Mouse (Mus musculus) heart, adult 2 months (tissue): Measurements from ENCODE around the gene Megf6. TPM values are rescaled to one million over a fixed set of nuclear protein-coding genes. Genes with fewer than 3 reads are reported as not detected.
A peak's percentile ranks its signal among the peaks of the same experiment; 100 is the strongest.

Experiments
- DNase-seq, 2 experiments: peaks; one replicate each; pipeline ENCODE4 v3.0.0; 2021
- H3K27ac ChIP-seq: fragments of 200-600 bp; 2 replicates; pipeline ENCODE4 v1.8.1; 2022
- H3K27me3 ChIP-seq: fragments of 200-500 bp; 2 replicates; pipeline ENCODE4 v1.6.1; 2012; ENCODE audit warnings: mild to moderate bottlenecking, low read length, inconsistent platforms, mixed read lengths; ENCODE audit not compliant: control insufficient read depth, insufficient read depth
- H3K36me3 ChIP-seq: fragments of 200-500 bp; 2 replicates; pipeline ENCODE4 v1.6.1; 2012; ENCODE audit warnings: low read length, inconsistent platforms; ENCODE audit not compliant: control insufficient read depth, insufficient read depth
- H3K4me1 ChIP-seq: fragments of 200-500 bp; 2 replicates; pipeline ENCODE4 v1.6.1; 2011; ENCODE audit warnings: low read length; ENCODE audit not compliant: control insufficient read depth, insufficient read depth
- H3K4me3 ChIP-seq: fragments of 200-600 bp; 2 replicates; pipeline ENCODE4 v1.8.1; 2022
- H3K79me2 ChIP-seq: fragments of 200-500 bp; replicated peaks from 2 replicates; pipeline ENCODE4 v1.6.1; 2012; ENCODE audit warnings: mild to moderate bottlenecking, inconsistent platforms, low read length, moderate library complexity, mixed read lengths; ENCODE audit not compliant: control insufficient read depth, insufficient read depth
- H3K9ac ChIP-seq: fragments of 200-500 bp; 2 replicates; pipeline ENCODE4 v1.6.1; 2012; ENCODE audit warnings: low read depth, mild to moderate bottlenecking, control low read depth, inconsistent platforms, low read length, mixed read lengths
- CTCF ChIP-seq: fragments of 200-600 bp; IDR thresholded peaks from 2 replicates; pipeline ENCODE4 v1.8.1; 2022; ENCODE audit warnings: antibody characterized with exemption, mild to moderate bottlenecking, moderate library complexity
- EP300 ChIP-seq: fragments of 200-500 bp; IDR thresholded peaks from 2 replicates; pipeline ENCODE4 v1.6.1; 2011; ENCODE audit warnings: low read depth, low read length, control low read depth; ENCODE audit not compliant: insufficient read depth
- POLR2A ChIP-seq: fragments of 200-500 bp; IDR thresholded peaks from 2 replicates; pipeline ENCODE4 v1.6.1; 2011; ENCODE audit warnings: mild to moderate bottlenecking, low read depth, low read length, control low read depth; ENCODE audit not compliant: insufficient read depth
- WGBS: fragments of 180-500 bp; shearing (Covaris S2); methylation state at CpG from one replicate; pipeline ENCODE4 v1.1.7; 2018; 5-methylcytosine and 5-hydroxymethylcytosine counted together
- intact Hi-C: fragments of 180-260 bp; cut with DNase I; formaldehyde crosslinking; loops from one replicate; pipeline ENCODE4 v1.15.1; 2025
- polyA plus RNA-seq: library from polyadenylated mRNA; depleted of rRNA; stranded (reverse); fragments of >200 nt; gene quantifications from 2 replicates; pipeline ENCODE4 v1.2.3, GENCODE M21; 2012
- total RNA-seq, 2 experiments: library from RNA; stranded (reverse); gene quantifications; 2 replicates each; pipeline ENCODE4 v1.2.3; 2021

Gene Megf6
- total and polyA plus RNA-seq, 3 experiments = 4.1 to 4.9 (median 4.3) TPM

GRCm38 (mm10) chr4:154229569-154229968, 59.0 kb downstream of the Megf6 start:
- TF ChIP-seq POLR2A (no peak), EP300 (no peak), CTCF (no peak)
- H3K4me1 ChIP-seq = peaks cover 36% of the 10 kb centered on the region

GRCm38 (mm10) chr4:154231380-154231779, 60.9 kb downstream of the Megf6 start:
- 83% methylated on average over 7 of the region's 7 CpGs for WGBS
- intact Hi-C loops = no loop called here
- Histone ChIP-seq H3K4me1 (peaks cover 36% of the 10 kb centered on the region), H3K36me3 (no peaks in the 10 kb centered on the region), H3K79me2 (no peaks in the 10 kb centered on the region), H3K27me3 (no peaks in the 10 kb centered on the region), H3K9ac (no peak overlapping the region), H3K4me3 (no peak overlapping the region), H3K27ac (no peak overlapping the region)
- no peak for DNase-seq
- TF ChIP-seq EP300 = no peak
- TF ChIP-seq CTCF = no peak
- TF ChIP-seq POLR2A = no peak

More at GRCm38 (mm10) chr4:154229569-154229968, 59.0 kb downstream of the Megf6 start:
- intact Hi-C loops = no loop called here
- H3K4me3 ChIP-seq = no peak overlapping the region
- H3K27ac ChIP-seq = no peak overlapping the region
- DNase-seq = no peak
- no peak overlapping the region for H3K9ac ChIP-seq
- 74% methylated on average over 9 of the region's 9 CpGs for WGBS
- H3K79me2 ChIP-seq = no peaks in the 10 kb centered on the region
- no peaks in the 10 kb centered on the region for H3K27me3 ChIP-seq
- H3K36me3 ChIP-seq = no peaks in the 10 kb centered on the region

GRCm38 (mm10) chr4:154232295-154232694, 61.8 kb downstream of the Megf6 start:
- TF ChIP-seq POLR2A (no peak), CTCF (no peak), EP300 (peak; percentile 60; the same call in 1 of the 2 replicates)
- intact Hi-C loops = loop anchor here (1.0 to 2.0 kb wide), 2 partner anchors 14 to 25 kb away; no protein-coding TSS in a partner anchor
- Histone ChIP-seq H3K27ac (peak overlapping the region; percentile 36), H3K9ac (no peak overlapping the region), H3K27me3 (no peaks in the 10 kb centered on the region), H3K79me2 (no peaks in the 10 kb centered on the region), H3K4me3 (no peak overlapping the region), H3K4me1 (peaks cover 36% of the 10 kb centered on the region), H3K36me3 (no peaks in the 10 kb centered on the region)
- WGBS = 31% methylated on average over 4 of the region's 4 CpGs
- DNase-seq = peak in 1 of 2 experiments; percentile 77

GRCm38 (mm10) chr4:154236001-154236400, 65.5 kb downstream of the Megf6 start:
- no peak for DNase-seq
- Histone ChIP-seq H3K79me2 (no peaks in the 10 kb centered on the region), H3K27ac (no peak overlapping the region), H3K9ac (no peak overlapping the region), H3K4me1 (peaks cover 16% of the 10 kb centered on the region), H3K4me3 (no peak overlapping the region), H3K27me3 (no peaks in the 10 kb centered on the region), H3K36me3 (no peaks in the 10 kb centered on the region)
- intact Hi-C loops = no loop called here
- WGBS = 89% methylated on average over 3 of the region's 3 CpGs
- TF ChIP-seq EP300 = no peak
- TF ChIP-seq CTCF = no peak

GRCm38 (mm10) chr4:154236893-154237292, 66.4 kb downstream of the Megf6 start:
- no peak overlapping the region for H3K4me3 ChIP-seq
- WGBS = 42% methylated on average over 10 of the region's 10 CpGs

GRCm38 (mm10) chr4:154237306-154237705, 66.8 kb downstream of the Megf6 start:
- Histone ChIP-seq H3K27ac (no peak overlapping the region), H3K36me3 (no peaks in the 10 kb centered on the region), H3K4me1 (peaks cover 10% of the 10 kb centered on the region), H3K9ac (no peak overlapping the region), H3K4me3 (no peak overlapping the region), H3K27me3 (no peaks in the 10 kb centered on the region), H3K79me2 (no peaks in the 10 kb centered on the region)
- DNase-seq = no peak
- WGBS = 33% methylated on average over 9 of the region's 9 CpGs
- no peak for TF ChIP-seq POLR2A
- no peak for TF ChIP-seq EP300
- no peak for TF ChIP-seq CTCF
- intact Hi-C loops = no loop called here

More at GRCm38 (mm10) chr4:154236893-154237292, 66.4 kb downstream of the Megf6 start:
- DNase-seq = no peak
- Histone ChIP-seq H3K36me3 (no peaks in the 10 kb centered on the region), H3K27ac (no peak overlapping the region), H3K27me3 (no peaks in the 10 kb centered on the region), H3K9ac (no peak overlapping the region), H3K79me2 (no peaks in the 10 kb centered on the region), H3K4me1 (peaks cover 11% of the 10 kb centered on the region)
- no peak for TF ChIP-seq POLR2A
- TF ChIP-seq CTCF = no peak
- TF ChIP-seq EP300 = no peak
- intact Hi-C loops = no loop called here

- peak in 1 of 2 experiments; percentile 50 for DNase-seq
- no peaks in the 10 kb centered on the region for H3K79me2 ChIP-seq
- no peak overlapping the region for H3K27ac ChIP-seq
- H3K9ac ChIP-seq = no peak overlapping the region
- no peaks in the 10 kb centered on the region for H3K36me3 ChIP-seq
- TF ChIP-seq EP300 = no peak
- TF ChIP-seq POLR2A = no peak
- TF ChIP-seq CTCF = no peak
- WGBS = 57% methylated on average over 8 of the region's 8 CpGs
- no peaks in the 10 kb centered on the region for H3K27me3 ChIP-seq
- H3K4me1 ChIP-seq = peaks cover under 1% of the 10 kb centered on the region; the same call in 1 of the 2 replicates
- intact Hi-C loops = no loop called here
- H3K4me3 ChIP-seq = no peak overlapping the region
These were observed 68.7 kb downstream of the Megf6 start for GRCm38 (mm10) chr4:154239199-154239598.
